Mouse (Mus musculus) hindbrain, embryonic 11.5 days (tissue): ENCODE measurements around the gene Cemip. TPM values are rescaled to one million over a fixed set of nuclear protein-coding genes. Genes with fewer than 3 reads are reported as not detected.
A peak's percentile ranks its signal among the peaks of the same experiment; 100 is the strongest.

Experiments used
- ATAC-seq: fragments of 200-750 bp; cut with Nextera tagmentation; 2 replicates; pipeline ENCODE4 v1.8.0; 2017; ENCODE audit warnings: mild to moderate bottlenecking, moderate TSS enrichment, moderate library complexity; ENCODE audit not compliant: low FRiP score
- DNase-seq: peaks from one replicate; pipeline ENCODE4 v3.0.0-alpha.2; 2015; ENCODE audit warnings: low spot score
- H3K27ac ChIP-seq: fragments of 300-500 bp; sonication (generic); 2 replicates; pipeline ENCODE4 v1.5.1; 2014; ENCODE audit warnings: mild to moderate bottlenecking, low read depth, low read length
- H3K27me3 ChIP-seq: fragments of 300-500 bp; sonication (generic); 2 replicates; pipeline ENCODE4 v1.6.1; 2014; ENCODE audit warnings: mild to moderate bottlenecking, low read length, moderate library complexity, mixed read lengths; ENCODE audit not compliant: control insufficient read depth, insufficient read depth
- H3K36me3 ChIP-seq: fragments of 300-500 bp; sonication (generic); 2 replicates; pipeline ENCODE4 v1.6.1; 2014; ENCODE audit warnings: mild to moderate bottlenecking, low read length, moderate library complexity, mixed read lengths; ENCODE audit not compliant: control insufficient read depth, insufficient read depth
- H3K4me1 ChIP-seq: fragments of 300-500 bp; sonication (generic); replicated peaks from 2 replicates; pipeline ENCODE4 v1.6.1; 2014; ENCODE audit warnings: low read length, mixed read lengths; ENCODE audit not compliant: control insufficient read depth, insufficient read depth
- H3K4me2 ChIP-seq: fragments of 300-500 bp; sonication (generic); replicated peaks from 2 replicates; pipeline ENCODE4 v1.6.1; 2014; ENCODE audit warnings: mild to moderate bottlenecking, low read depth, low read length
- H3K4me3 ChIP-seq: fragments of 300-500 bp; sonication (generic); 2 replicates; pipeline ENCODE4 v1.5.1; 2014; ENCODE audit warnings: low read depth, low read length
- H3K9ac ChIP-seq: fragments of 300-500 bp; sonication (generic); 2 replicates; pipeline ENCODE4 v1.6.1; 2014; ENCODE audit warnings: low read depth, low read length
- H3K9me3 ChIP-seq: fragments of 300-500 bp; sonication (generic); 2 replicates; pipeline ENCODE4 v1.6.1; 2016; ENCODE audit warnings: low read length; ENCODE audit not compliant: control insufficient read depth
- whole genome bisulfite sequencing: fragments of 180-500 bp; shearing (Covaris S2); extraction: QIAGEN DNeasy Blood & Tissue Kit; methylation state at CpG from one replicate; pipeline ENCODE4 v1.1.7; 2014; 5-methylcytosine and 5-hydroxymethylcytosine counted together
- polyA plus RNA-seq: library from polyadenylated mRNA; unstranded; fragments of >200 nt; fragmentation: Nextera tagmentation; extraction: Ambion mirVana; gene quantifications from 2 replicates; pipeline ENCODE4 v1.2.1, GENCODE M21; 2014

The Cemip gene
- polyA plus RNA-seq, 1 experiment from 2014 or later = 0.31 TPM

DNA sequence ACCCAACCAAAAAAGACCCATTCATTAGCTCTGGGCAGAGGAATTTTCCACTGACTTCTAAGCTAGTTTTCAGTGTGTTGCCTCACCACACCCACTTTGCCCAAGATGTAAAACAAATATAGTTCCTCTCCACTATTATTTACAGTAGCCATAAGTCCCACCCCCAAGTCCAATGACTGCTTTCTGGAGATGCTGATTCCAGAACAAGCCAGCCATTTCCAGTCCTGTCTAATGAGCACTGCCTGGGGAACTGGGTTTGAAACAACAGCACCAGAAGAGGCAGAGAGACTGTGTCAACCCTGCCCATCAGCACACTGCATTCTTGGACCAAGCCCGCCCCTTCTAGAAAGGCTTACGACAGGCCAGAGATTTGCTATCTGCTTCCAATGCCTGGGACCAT is 103.7 kb downstream of the Cemip start:
- no peaks in the 10 kb centered on the region for H3K9me3 ChIP-seq
- DNase-seq = no peak
- no peak overlapping the region for H3K4me2 ChIP-seq
- H3K4me1 ChIP-seq = no peaks in the 10 kb centered on the region
- ATAC-seq = no peak
- no peak overlapping the region for H3K4me3 ChIP-seq
- H3K36me3 ChIP-seq = no peaks in the 10 kb centered on the region
- 82% methylated on average over 2 of the region's 2 CpGs for WGBS
- H3K9ac ChIP-seq = no peak overlapping the region
- H3K27me3 ChIP-seq = no peaks in the 10 kb centered on the region
- H3K27ac ChIP-seq = no peak overlapping the region

- no peaks in the 10 kb centered on the region for H3K4me1 ChIP-seq
- no peak for DNase-seq
- H3K4me3 ChIP-seq = no peak overlapping the region
- no peak overlapping the region for H3K27ac ChIP-seq
- H3K9ac ChIP-seq = no peak overlapping the region
- H3K27me3 ChIP-seq = no peaks in the 10 kb centered on the region
- no peak for ATAC-seq
- 43% methylated on average over 1 of the region's 1 CpGs for WGBS
- H3K36me3 ChIP-seq = no peaks in the 10 kb centered on the region
- no peak overlapping the region for H3K4me2 ChIP-seq
- H3K9me3 ChIP-seq = no peaks in the 10 kb centered on the region
Measured at GRCm38 (mm10) chr7:83978945-83979536, 107.3 kb downstream of the Cemip start.

GRCm38 (mm10) chr7:83978410-83978809 is 107.9 kb downstream of the Cemip start:
- Histone ChIP-seq H3K4me1 (no peaks in the 10 kb centered on the region), H3K36me3 (no peaks in the 10 kb centered on the region), H3K27ac (no peak overlapping the region), H3K9me3 (no peaks in the 10 kb centered on the region), H3K27me3 (no peaks in the 10 kb centered on the region), H3K4me3 (no peak overlapping the region), H3K4me2 (no peak overlapping the region), H3K9ac (no peak overlapping the region)
- DNase-seq (no peak), ATAC-seq (no peak)
- WGBS = 85% methylated on average over 1 of the region's 1 CpGs

DNA sequence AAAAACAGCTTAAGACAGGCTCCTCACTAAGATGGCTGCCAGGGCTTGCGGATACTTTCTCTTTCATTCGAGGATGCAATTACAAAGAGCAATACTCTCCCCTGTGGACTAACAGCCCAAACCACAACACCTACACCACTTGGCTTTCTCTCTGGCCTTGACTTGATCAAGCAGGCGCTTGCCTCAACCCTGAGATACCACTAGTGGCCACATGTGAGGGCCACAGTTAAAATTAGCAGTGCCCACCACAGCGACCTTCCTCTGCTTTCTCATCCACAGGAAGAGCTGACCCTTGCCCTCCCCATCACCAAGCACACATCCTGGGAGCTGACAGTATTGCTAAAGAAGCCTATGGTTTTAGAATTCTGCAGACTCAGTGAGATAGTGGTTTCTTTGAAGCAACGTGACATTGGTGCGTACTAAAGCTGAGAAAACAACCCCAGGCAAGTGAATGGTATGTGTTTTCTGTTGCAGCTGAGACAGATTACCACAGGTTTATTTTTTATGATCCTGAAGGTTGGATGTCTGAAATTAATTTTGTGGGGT is 109.8 kb downstream of the Cemip start:
- Histone ChIP-seq H3K9me3 (no peaks in the 10 kb centered on the region), H3K9ac (no peak overlapping the region), H3K27me3 (no peaks in the 10 kb centered on the region), H3K4me1 (no peaks in the 10 kb centered on the region), H3K4me3 (no peak overlapping the region), H3K4me2 (no peak overlapping the region), H3K27ac (no peak overlapping the region), H3K36me3 (no peaks in the 10 kb centered on the region)
- DNase-seq (no peak), ATAC-seq (no peak)
- WGBS = 84% methylated on average over 6 of the region's 6 CpGs

DNA sequence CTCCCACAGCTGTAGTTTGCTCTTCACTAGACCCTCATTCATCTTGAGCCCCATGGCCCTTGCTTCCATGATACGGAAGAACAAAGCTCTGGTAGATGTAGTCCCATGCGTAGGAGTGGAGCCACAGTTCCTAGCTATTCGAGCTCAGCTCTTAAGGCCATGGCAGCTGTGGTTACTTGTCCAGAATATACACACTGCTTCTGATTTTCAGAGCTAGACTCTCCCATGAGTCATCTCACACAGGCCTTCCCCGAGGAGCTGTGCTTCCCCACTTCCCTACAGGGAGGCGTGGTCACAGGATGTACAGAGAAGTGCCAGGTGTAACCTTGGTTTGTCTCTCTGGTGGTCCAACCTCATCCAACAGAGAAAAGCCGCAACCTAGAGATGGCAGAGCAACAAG is 111.0 kb downstream of the Cemip start:
- Histone ChIP-seq H3K27me3 (no peaks in the 10 kb centered on the region), H3K4me3 (no peak overlapping the region), H3K9me3 (no peaks in the 10 kb centered on the region), H3K27ac (no peak overlapping the region), H3K4me2 (no peak overlapping the region), H3K9ac (no peak overlapping the region), H3K4me1 (no peaks in the 10 kb centered on the region), H3K36me3 (no peaks in the 10 kb centered on the region)
- 93% methylated on average over 6 of the region's 6 CpGs for WGBS
- DNase-seq (no peak), ATAC-seq (no peak)

- Histone ChIP-seq H3K9ac (no peak overlapping the region), H3K4me3 (no peak overlapping the region), H3K4me2 (no peak overlapping the region), H3K36me3 (no peaks in the 10 kb centered on the region), H3K4me1 (no peaks in the 10 kb centered on the region), H3K27ac (no peak overlapping the region), H3K27me3 (no peaks in the 10 kb centered on the region), H3K9me3 (no peaks in the 10 kb centered on the region)
- DNase-seq (peak; percentile 3), ATAC-seq (no peak)
- WGBS = 60% methylated on average over 7 of the region's 7 CpGs
Measured at GRCm38 (mm10) chr7:83972485-83972884, 113.8 kb downstream of the Cemip start.

- H3K9me3 ChIP-seq = no peaks in the 10 kb centered on the region
- ATAC-seq (no peak), DNase-seq (no peak)
- WGBS = 88% methylated on average over 5 of the region's 5 CpGs
- no peak overlapping the region for H3K27ac ChIP-seq
- no peak overlapping the region for H3K9ac ChIP-seq
- no peaks in the 10 kb centered on the region for H3K27me3 ChIP-seq
- no peaks in the 10 kb centered on the region for H3K4me1 ChIP-seq
- H3K36me3 ChIP-seq = no peaks in the 10 kb centered on the region
- H3K4me2 ChIP-seq = no peak overlapping the region
- no peak overlapping the region for H3K4me3 ChIP-seq
Measured at GRCm38 (mm10) chr7:83966047-83966818, 120.1 kb downstream of the Cemip start.

GRCm38 (mm10) chr7:83965181-83965580 is 121.1 kb downstream of the Cemip start:
- no peak overlapping the region for H3K4me2 ChIP-seq
- no peak overlapping the region for H3K27ac ChIP-seq
- H3K36me3 ChIP-seq = no peaks in the 10 kb centered on the region
- H3K9ac ChIP-seq = no peak overlapping the region
- no peaks in the 10 kb centered on the region for H3K27me3 ChIP-seq
- no peak for DNase-seq
- no peaks in the 10 kb centered on the region for H3K9me3 ChIP-seq
- H3K4me3 ChIP-seq = no peak overlapping the region
- no peaks in the 10 kb centered on the region for H3K4me1 ChIP-seq
- ATAC-seq = no peak

DNA sequence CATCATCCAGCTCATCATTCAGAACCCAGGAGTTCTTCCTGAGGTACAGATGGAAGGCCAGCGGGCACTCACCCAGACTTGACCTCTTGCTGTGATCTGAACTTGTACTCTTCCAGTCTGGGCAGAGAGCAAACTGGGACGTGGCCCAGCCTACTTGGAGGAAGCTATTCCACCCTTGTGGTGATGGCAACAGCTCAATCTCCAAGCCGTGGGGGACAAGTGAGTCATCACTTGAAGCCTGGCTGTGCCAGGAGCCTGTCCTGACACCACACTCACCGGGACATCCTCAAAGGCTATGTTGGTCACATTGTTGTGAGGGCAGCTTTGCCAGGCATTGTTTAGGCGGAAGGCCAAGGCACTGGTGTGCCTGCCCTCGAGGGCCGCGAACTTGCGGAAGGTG is 133.8 kb downstream of the Cemip start:
- H3K4me3 ChIP-seq = no peak overlapping the region
- H3K27ac ChIP-seq = no peak overlapping the region
- ATAC-seq (no peak), DNase-seq (no peak)
- H3K4me1 ChIP-seq = no peaks in the 10 kb centered on the region
- H3K36me3 ChIP-seq = no peaks in the 10 kb centered on the region
- 90% methylated on average over 9 of the region's 9 CpGs for WGBS
- H3K9ac ChIP-seq = no peak overlapping the region
- no peaks in the 10 kb centered on the region for H3K9me3 ChIP-seq
- no peak overlapping the region for H3K4me2 ChIP-seq
- H3K27me3 ChIP-seq = no peaks in the 10 kb centered on the region
